8 mouse cellular contexts compared by ENCODE assay signal in the genomic region with DNA sequence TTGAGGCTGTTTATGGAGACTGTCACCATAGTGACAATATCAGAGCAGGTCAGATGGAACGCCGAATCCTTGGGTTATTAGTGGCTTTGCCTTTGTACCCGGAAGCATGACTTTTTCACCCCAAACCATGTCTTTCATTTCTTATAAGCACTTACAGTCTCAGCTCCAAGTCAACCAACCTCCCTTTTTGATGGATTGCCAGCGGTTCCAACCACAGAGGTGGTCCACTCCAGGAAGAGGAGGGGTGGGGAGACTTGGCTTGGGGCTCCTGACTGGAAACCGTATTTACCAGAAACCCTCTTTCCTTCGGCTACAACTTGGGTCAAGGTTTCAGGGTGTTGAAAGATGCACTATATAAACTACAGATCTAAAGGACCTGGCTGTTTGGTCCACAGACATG. TPM values are rescaled to one million over a fixed set of nuclear protein-coding genes. Genes with fewer than 3 reads are reported as not detected.
DNase-seq lines count a peak whose midpoint lies in the region; ATAC-seq lines count a peak whose summit lies in the region.

No protein-coding gene starts in this region.

- no peak overlapping the region for H3K4me2 ChIP-seq in limb, embryonic 15.5 days

- peaks cover 19% of the 10 kb centered on the region for H3K4me1 ChIP-seq in limb, embryonic 15.5 days

- no peaks in the 10 kb centered on the region for H3K27me3 ChIP-seq in limb, embryonic 15.5 days

- H3K27ac ChIP-seq in limb, embryonic 15.5 days = peak overlapping the region; percentile 67; the same call in 1 of the 2 replicates

- WGBS in limb, embryonic 15.5 days = 41% methylated on average over 6 of the region's 6 CpGs

- no peak for ATAC-seq in limb, embryonic 15.5 days (ENCODE audit: insufficient number of reproducible peaks, low FRiP score, low TSS enrichment, low read depth)
- no peak for ATAC-seq in megakaryocyte, adult 5-6 weeks (ENCODE audit: poor library complexity, severe bottlenecking)

- H3K9me3 ChIP-seq in limb, embryonic 15.5 days = no peaks in the 10 kb centered on the region

- intact Hi-C loops in left cerebral cortex, postnatal 25 days (cut with DNase I) = loop anchor here (5.0 kb wide), 1 partner anchor 254 kb away; no protein-coding TSS in a partner anchor

- H3K9ac ChIP-seq in limb, embryonic 15.5 days = no peak overlapping the region

- DNase-seq in adrenal gland, postnatal 14 days = peak; percentile 41
- DNase-seq in adrenal gland, postnatal 36 days = no peak
- peak; percentile 55 for DNase-seq in A20 (ENCODE audit: low read depth, low spot score)
- DNase-seq in heart, postnatal 4 days = peak; percentile 42
- DNase-seq in cerebellum, postnatal 25 days = no peak
- DNase-seq in left cerebral cortex, postnatal 25 days (ENCODE audit: low spot score in 2 of 2) = no peak

- H3K4me3 ChIP-seq in limb, embryonic 15.5 days = no peak overlapping the region

- H3K36me3 ChIP-seq in limb, embryonic 15.5 days = no peaks in the 10 kb centered on the region

RNA-seq across cellular contexts. Expression of gene Capzb, which starts 16.7 kb away (rescaled TPM):
- total RNA-seq in adrenal gland, postnatal 14 days (2021) = 316 and 319 TPM in 2 replicates
- total RNA-seq in adrenal gland, postnatal 36 days (2021) = 100 to 1,000 TPM; 379 to 391 TPM
- 100 to 1,000 TPM; 423 to 429 TPM for total RNA-seq in heart, postnatal 4 days (2021)
- 399 and 425 TPM in 2 replicates for polyA plus RNA-seq in limb, embryonic 15.5 days (2015; fragmentation: Nextera tagmentation; extraction: Ambion mirVana)
- total RNA-seq in megakaryocyte, adult 5-6 weeks (2015) = 683 and 689 TPM in 2 replicates
- total RNA-seq in megakaryocyte, adult 5-6 weeks (2017) = 251 and 275 TPM in 2 replicates
- 100 to 1,000 TPM; 350 to 351 TPM for total RNA-seq in left cerebral cortex, postnatal 25 days (2021)

RNA-seq across cellular contexts. Expression of gene Minos1, which starts 45.1 kb away (rescaled TPM):
- 480 and 499 TPM in 2 replicates for total RNA-seq in adrenal gland, postnatal 14 days (2021)
- total RNA-seq in adrenal gland, postnatal 36 days (2021) = 100 to 1,000 TPM; 407 to 417 TPM
- 100 to 1,000 TPM; 588 to 656 TPM for total RNA-seq in heart, postnatal 4 days (2021)
- 428 and 467 TPM in 2 replicates for polyA plus RNA-seq in limb, embryonic 15.5 days (2015; fragmentation: Nextera tagmentation; extraction: Ambion mirVana)
- total RNA-seq in megakaryocyte, adult 5-6 weeks (2015) = 318 and 395 TPM in 2 replicates
- total RNA-seq in megakaryocyte, adult 5-6 weeks (2017) = 120 and 123 TPM in 2 replicates
- total RNA-seq in left cerebral cortex, postnatal 25 days (2021) = 100 to 1,000 TPM; 215 to 218 TPM

Comparison
In these comparisons a context has a peak if more than half of its experiments do, and no peak if none do; other contexts are left out.
1. DNase-seq: peak in adrenal gland, postnatal 14 days (single experiment), A20 (single experiment) and heart, postnatal 4 days (single experiment); none in adrenal gland, postnatal 36 days (0 of 2), cerebellum, postnatal 25 days (0 of 2) and left cerebral cortex, postnatal 25 days (0 of 2).